Mouse (Mus musculus) heart, postnatal 14 days (tissue): ENCODE data around the gene Cst7. TPM values are rescaled to one million over a fixed set of nuclear protein-coding genes. Genes with fewer than 3 reads are reported as not detected.
"Not testable (repeated sequence)": the region's sequence is repeated elsewhere in the genome, so short reads cannot be mapped to it uniquely, and the experiment has no call there.

Experiments
- DNase-seq, 2 experiments: peaks; one replicate each; pipeline ENCODE4 v3.0.0; 2021 to 2022
- intact Hi-C: fragments of 180-260 bp; cut with DNase I; formaldehyde crosslinking; loops from one replicate; pipeline ENCODE4 v1.15.1; 2025
- long read RNA-seq, 2 experiments: library from polyadenylated mRNA; stranded (forward); transcript quantifications; one replicate each; pipeline ENCODE4 v2.0.0; 2021
- total RNA-seq, 2 experiments: library from RNA; stranded (reverse); gene quantifications; 2 replicates each; pipeline ENCODE4 v1.2.3; 2021

The Cst7 gene
- total RNA-seq: not detected
- long read RNA-seq, experiment 1: 0 reads
- long read RNA-seq, experiment 2: 0 reads

DNA sequence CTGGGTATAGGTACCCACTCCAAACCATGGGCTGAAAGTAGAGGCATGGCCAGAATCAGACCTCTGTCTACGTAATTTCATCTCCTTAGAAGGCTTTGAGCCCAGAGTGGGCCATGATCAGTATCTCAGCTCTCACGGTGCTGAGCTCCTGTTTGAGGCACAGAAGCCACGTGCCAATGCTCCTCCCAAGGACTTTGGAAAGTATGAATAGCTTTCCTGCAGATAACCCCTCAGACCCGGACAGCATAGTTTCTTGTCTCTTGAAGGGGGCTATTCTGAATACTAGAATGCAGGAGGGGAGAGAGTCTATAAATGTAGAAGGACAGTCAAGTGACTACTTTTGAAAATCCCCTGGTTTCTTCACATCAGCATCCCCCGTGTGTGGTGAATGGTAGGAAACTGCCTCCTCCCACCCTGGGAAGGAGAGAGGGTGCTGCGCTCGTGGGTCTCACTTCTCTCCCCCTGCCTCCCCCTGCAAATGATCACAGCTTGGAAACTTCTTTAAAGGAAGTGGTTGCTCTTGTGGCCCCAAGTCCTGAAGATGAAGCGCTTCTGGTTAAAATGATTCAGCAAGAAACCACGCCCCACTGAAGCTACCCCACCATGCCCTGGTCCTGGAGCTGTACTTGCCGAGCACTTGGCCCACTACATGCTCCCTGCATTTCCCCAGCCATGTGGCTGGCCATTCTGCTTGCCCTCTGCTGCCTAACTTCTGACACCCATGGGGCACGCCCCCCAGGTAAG is at the start of gene Cst7:
Cst7 (plus strand) TSS at position 569 of the 744 bp plus-strand sequence.
- DNase-seq: no peak
- intact Hi-C loops: no loop called here

DNA sequence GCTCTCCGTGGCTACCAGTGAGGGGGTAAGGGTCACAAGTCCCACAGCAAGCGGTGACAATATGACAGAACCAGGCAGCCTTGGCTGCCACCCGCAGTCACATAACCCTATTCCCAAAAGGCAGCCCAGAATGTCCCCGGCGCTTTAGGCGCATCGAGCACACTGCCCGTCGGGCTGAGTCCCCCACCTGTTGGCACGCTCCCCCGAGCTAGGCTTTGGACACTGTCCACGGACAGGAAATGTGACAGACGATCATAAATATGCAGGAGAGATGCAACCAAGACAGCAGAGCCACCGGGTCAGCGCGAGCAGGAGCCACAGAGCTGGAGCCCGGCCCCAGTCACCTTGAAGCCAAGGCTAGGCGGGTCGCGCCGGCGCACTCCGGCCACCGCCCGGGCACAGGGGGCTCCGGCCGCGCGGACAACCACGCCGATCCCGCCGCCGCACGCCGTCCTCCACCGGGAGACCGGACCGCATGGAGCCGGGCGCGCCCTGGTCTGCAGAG is 44.5 kb upstream of the Cst7 start:
- intact Hi-C loops: no loop called here
- DNase-seq: no peak

DNA sequence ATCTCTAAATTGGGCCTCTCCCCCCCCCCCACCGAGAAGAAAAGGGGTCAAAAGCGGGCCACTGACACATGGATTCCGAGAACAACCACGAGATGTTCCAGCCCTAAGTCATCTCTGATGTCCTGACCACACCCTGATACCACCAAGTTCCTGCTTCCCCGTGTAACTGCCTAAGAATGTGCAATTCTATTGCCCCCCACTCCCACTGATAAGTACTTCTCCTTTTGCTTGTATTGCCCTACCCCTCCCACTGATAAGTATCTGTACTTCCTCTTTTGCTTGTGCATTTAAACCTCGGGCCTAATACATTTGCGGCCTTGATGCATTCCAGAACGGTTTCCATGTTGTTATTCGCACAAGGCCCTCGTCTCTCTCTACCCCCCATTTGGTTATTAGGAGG is 20.6 kb upstream of the Cst7 start:
- DNase-seq, intact Hi-C loops: not testable (repeated sequence)

DNA sequence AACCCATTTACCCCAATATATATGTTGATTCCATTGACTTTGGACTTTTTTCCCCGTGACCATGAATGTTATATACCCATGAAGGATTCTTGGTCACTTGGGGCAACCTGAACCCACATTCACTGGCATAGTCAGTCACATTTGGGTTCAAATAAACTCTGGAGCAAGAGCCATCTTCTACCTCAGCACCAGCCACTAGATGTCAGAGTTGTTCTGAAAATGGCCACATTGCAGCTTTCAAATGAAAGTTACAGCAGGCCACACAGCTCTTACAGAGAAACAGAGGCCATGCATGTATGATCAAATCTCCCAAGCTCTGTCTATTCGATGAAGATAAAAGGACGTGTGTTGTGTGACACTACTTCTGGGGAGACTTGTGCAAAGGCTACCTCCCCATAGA is 11.6 kb upstream of the Cst7 start:
- intact Hi-C loops: loop anchor here (1.0 kb wide), 1 partner anchor 118 kb away; no protein-coding TSS in a partner anchor
- DNase-seq: peak; percentile 7 to 25

DNA sequence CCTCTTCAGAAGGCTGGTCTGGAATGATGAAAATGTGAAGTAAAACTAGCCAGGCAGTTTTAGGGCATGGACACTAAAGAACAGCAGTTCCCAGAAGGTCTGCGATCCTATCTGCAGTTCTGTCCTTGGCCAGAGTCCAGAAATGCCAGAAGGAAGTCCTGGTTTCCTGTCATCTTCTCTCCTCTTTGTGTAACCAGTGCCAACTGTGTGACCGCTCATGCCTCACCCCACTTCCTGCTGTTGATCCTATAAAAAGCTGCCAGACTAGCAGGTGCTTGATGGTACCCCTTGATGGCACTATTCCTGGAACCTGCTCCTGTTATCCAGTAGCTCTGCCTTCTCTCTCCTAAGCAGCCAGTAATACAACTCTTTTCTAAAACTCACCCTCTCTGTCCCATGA is 3.2 kb upstream of the Cst7 start:
- intact Hi-C loops: no loop called here
- no peak for DNase-seq

DNA sequence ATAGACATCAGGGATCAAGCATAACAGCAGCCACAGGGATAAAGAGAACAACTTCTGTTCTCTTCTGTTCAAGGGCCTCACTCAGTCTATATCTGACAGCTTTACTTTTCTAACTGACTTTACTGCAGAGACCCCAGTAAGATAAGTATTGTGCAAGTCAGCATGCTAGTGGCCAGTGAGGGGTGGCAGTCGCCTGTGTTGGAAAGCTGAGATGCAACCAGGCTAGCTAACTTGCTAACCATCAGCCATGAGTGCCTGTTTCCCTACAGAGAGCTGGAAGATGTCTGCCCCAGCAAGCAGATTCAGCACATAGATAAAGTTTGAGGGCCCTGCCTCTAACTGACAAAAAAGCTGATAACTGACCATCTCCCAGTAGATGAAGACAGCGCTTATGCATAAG is 546 bp downstream of the Cst7 start:
- no peak for DNase-seq
- intact Hi-C loops: no loop called here

DNA sequence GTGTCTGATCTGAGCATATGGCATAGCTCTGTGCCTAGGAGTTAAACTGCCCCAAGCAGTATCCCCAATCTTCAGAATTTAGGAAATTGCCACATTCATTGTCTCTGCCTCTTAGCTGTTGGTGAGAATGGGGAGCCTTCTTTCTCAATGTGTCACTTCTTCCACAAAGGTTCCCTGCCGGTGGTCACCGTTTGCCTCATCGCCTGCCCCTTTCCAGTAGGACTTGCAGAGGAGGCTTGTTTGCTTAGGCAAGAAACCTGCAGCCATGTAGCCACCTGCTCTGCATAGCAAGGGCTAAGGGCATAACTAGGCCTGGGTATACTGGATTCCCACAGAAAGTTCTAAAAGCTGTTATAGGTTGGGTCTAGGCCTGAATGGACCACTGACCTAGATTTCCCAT is 2.2 kb downstream of the Cst7 start:
- intact Hi-C loops: no loop called here
- DNase-seq: no peak

DNA sequence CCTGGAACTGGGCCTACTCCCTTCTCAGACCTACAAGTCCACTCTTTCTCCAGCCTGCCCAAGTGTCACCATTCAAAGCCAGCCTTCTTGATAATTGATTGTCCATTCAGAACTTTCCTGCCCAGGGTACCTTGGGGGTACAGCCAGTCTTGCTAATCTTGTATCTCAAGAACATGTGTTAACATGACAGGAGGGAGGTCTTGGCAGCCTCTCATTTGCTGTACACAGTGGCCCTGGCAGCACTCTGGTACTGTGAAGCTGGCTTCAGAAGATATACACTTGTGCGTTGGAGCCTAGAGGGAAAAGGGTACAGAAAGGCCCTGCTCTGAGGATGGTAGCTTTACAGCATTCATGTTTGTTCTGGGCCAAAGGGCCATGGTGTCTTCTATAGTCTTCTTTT is 6.0 kb downstream of the Cst7 start:
- DNase-seq: peak in 1 of 2 experiments; percentile 1

DNA sequence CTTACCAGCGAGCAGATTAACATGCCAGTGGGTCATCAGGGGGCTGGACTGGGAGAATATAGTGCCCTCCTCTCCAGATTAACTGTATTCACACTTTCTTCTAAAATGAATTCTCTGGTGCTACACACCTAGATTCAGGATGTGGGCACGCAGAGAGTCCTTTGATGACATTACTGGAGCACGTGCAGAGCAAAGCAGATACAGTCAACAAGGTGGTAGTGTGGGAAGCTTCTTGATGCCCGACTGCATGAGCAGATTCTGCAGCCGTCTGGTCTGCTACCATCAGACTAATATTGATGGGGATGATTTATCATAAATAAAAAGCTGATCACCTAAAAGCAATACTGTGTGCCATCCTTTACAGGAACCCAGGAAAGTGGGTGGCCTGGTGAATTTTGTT is 8.4 kb downstream of the Cst7 start:
- no peak for DNase-seq
- intact Hi-C loops: no loop called here

More for the DNA sequence above, 6.0 kb downstream of the Cst7 start:
- intact Hi-C loops: no loop called here

DNA sequence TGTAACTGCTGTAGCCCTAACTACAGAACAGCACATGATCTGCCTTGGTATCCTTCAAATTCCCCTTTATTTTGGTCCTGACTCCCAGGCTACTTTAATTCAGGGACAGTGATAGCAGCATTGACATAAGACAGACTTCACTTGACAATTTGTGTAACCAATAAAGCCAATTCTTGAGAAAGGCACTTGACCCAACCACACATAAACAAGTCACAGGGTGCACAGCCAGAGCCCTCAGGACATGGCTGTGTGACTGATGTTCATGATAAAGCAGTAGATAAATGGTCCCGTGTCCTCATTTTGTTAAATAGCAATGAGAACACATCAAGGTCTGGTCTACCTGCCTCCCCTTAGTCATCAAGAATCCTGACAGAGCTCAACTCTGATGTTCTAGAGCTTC is 9.4 kb downstream of the Cst7 start:
- intact Hi-C loops: no loop called here
- DNase-seq: no peak

DNA sequence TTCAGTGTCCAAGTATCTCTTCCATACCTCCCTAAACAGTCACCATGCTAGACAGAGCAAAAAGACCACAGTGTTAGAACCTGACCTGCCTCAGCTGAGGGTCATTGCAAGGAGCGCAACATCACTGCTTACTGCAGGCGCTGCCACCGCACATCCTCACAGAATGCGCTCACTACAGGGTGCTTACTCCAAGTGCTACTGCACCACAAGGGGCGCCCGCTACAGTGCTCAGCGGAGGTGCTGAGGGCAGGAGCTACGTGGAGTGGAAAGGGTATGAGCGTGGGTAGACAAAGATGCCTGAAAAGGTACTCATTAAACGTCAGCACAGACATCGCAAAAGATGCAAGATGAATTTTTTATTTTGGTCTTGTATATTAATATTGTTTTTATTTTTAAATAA is 18.9 kb downstream of the Cst7 start:
- DNase-seq: no peak
- intact Hi-C loops: no loop called here

DNA sequence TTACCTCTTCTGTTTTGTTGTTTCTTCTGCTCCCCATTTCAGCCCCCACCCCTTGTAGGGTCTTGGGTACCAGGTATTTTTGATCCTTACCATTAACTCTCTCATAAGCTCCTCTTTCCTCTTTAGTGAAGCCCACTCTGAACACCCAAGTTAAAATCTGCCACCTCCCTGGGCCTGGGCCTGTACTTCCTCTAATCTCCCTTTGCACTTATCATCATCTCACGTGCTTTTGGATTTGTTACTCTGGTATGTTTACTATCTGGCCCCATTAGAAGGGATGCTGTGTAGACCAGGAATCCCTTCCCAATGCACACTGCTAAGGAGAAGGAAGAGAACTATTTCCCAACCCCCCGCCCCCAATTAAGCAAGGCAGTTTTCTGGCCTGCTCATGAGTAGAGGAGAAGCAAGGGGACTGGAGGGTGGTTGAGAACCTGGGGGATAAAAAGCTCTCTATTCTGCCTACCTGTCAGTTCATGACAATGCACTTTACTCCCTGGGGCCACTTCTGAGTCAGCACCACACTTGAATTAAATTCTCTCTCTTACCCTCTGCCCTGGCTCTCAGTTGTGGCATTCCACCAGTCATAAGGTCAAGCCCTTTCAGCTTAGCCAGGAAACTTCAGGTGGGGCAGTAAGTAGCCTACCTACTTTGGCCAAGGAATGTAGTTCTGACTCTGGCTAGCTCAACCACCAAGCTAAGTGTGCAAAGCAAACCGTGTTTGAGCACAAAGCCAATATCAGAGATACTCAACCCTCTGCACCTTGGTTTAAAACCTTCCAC is 25.4 kb downstream of the Cst7 start:
- intact Hi-C loops: no loop called here
- DNase-seq: no peak

DNA sequence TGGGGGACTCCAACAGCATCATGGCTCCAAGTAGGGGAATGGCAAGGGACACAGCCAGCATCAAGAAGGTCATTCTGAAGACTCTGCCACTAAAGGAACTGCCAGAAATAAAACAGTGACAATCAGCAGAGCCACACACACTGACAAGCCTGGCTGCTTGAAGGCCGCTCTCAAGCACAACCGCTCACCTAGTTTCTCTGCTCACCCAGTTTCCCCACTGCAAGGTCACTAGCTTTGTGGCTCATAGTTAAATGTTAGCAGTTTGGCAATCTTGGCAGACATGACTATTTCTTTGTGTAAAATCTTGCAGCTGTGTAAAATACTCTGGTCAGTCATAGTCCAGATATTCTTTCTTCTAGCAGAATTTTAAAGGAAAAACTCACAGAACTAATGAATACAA is 30.0 kb downstream of the Cst7 start:
- intact Hi-C loops: no loop called here
- peak in 1 of 2 experiments; percentile 9 for DNase-seq

DNA sequence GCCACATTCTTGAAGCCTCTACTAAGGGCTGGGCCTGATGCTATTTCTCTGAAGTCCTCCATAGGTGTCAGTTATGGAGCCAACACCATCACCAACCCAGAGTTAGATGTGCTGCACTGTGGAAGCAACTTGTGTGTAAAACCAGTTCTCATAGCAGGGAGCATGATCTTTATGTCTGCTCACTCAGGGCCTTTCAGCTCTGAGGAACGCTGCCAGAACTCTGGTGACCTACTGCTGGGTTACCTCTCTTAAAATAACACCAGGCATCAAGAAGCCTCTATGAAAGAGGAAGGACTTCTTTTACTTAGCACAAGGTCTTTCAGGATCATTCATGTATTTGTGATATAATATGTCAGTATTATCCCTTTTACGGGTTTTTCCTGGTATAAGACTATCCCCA is 32.0 kb downstream of the Cst7 start:
- peak; percentile 17 to 46 for DNase-seq
- intact Hi-C loops: no loop called here

DNA sequence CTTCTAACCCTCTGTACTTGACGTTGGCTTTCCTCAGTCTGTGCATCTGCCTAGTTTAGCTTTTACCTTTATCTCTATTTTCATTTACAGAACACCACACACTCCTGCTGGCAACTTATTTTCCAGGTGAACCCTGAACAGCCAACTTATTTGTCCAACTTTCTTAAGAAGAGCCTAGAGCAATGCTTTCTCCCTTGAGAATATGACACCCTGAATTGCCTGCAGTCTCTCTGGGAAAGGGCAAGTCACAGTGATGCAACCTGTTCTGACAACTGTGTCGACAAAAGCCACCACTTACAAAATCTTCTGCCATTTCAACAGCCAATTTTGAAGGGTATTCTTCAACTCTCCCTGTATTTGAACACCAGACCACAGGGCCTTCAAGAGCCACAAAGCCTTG is 34.6 kb downstream of the Cst7 start:
- intact Hi-C loops: loop anchor here (5.0 kb wide), 1 partner anchor 297 kb away; the partner anchor contains the start of gene Abhd12
- DNase-seq: no peak

DNA sequence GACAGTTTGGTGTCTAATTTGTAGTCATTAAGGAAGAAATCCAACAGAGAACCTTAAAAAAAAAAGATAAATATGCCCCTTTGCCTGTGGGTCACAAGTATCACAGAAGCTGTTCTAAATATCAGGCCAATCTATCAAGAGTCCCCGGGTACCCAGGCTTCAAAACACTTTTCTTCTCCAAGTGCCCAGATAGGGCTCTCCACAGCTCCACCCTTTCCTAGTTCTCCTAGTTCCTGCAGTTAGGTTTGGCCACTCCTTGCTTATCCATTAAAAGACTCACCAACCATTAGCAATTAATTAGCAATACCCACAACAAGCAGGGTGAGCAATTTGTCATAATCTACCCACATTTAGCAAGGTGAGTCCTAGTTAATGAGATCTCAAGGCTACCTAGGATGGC is 36.9 kb downstream of the Cst7 start:
- intact Hi-C loops: loop anchor here (5.0 kb wide), 1 partner anchor 295 kb away; the partner anchor contains the start of gene Abhd12
- DNase-seq: no peak

DNA sequence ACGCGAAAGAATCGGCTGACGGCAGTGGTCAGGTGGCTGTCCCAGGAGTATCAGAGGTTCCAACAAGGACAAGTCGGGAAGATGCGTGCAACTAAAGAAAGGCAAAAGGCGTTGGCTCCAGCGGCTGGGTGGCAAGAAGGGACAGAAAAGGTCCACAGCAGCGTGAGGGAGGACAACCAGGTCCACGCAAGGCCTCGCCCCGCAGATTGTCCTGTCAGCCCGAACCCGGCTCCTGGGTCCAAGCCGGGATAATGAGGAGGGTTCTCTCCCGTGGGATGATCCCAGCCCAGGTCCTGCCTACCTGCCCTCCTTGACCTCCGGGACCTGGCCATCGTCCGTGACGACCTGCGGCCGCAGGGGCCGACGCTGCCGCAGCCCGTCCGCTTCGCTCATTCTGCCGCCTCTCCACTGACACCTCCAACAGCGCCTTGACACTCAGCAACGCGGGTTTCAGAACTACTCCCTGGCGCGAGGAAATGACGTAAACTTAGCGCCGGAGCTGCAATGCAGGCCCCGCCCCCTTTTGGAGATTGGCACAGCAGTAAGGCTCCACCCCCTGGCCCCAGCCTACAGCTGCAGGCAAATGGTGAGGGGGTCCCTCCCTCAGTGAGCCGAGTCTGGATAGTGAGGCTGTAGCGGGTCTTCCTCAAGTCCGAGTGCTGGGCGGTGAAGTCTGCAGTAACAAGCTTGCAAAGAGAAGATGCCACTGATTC is 38.0 kb downstream of the Cst7 start, which contains the start of gene Apmap:
Apmap (minus strand) TSS at position 481 of the 713 bp plus-strand sequence.
- intact Hi-C loops: loop anchor here (2.0 to 5.0 kb wide), 2 partner anchors 139 to 294 kb away; partner anchors contain the start of gene Abhd12
- peak; percentile 95 to 99 for DNase-seq

DNA sequence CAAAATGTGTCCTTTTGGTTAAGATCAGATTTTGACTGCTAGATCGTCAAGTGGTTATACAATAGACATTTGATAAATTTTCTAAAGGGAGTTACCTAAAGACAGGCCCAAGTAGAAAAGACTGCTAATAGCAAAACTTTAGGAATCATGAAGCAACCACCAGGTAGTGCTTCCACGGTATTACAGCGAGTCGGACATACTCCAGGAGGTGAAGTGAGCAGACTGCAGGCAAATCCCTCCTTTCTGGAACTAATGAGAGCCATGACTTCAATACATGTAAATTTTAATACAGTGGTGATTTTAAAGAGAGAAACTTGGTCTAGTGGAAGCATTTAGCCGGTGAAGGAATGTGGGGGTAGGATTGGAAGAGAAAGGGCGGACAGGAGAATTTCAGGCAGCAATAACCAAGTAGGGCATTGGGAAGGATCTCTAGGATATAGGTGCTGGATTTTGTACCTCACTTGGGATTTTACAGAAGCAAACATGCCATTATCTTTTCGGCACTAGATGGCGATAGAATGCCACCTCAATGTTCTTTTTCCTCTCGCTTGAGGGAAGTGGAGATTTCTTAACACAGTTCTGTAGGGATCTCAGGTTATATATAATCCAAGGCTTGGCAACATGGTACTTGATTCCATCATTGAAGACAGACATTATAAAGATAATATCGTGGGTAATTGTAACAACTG is 38.8 kb downstream of the Cst7 start:
- DNase-seq: peak; percentile 48 to 71
- intact Hi-C loops: loop anchor here (2.0 to 5.0 kb wide), 2 partner anchors 138 to 293 kb away; partner anchors contain the start of gene Abhd12

DNA sequence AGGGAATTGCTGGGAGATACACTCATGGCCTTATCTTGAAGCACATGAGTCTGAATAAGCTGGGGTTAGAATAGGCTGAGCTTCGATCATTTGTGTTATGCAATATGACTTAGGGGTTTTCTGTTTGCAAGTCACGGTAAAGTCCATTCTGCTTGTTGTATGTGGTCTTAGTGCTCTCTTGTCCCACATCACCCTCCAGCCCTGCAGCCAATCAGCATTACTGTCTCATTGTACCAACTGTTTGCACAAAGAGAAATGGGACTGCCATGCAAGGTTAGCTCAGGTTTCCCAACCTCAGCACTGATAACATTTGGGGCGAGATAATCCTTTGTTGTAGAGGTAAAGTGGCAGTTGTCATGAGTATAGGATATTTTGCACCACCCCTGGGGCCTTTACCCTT is 39.9 kb downstream of the Cst7 start:
- intact Hi-C loops: loop anchor here (1.0 to 10.0 kb wide), 2 partner anchors 64 to 395 kb away; no protein-coding TSS in a partner anchor
- no peak for DNase-seq

DNA sequence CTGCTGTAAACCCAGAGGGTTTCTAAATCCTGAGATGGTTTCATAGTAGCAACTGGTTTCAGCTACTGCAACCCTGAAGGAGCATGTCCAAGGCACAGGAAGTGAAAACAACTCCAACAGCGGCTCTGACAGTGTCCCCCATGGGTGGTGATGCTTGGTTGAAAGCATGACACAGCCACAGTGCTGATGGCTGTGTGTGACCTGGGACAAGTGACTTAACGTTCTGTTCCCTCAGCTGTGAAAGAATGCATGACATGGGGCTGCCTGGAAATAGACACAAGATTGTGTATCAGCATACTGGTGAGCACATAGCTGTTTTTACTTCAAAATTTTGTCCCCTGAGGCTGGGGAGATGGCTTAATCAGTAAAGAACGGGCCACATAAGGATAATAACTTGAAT is 51.5 kb downstream of the Cst7 start:
- intact Hi-C loops: no loop called here
- DNase-seq: no peak
